Mouse (Mus musculus) cerebellum, postnatal 4 days (tissue): ENCODE measurements around the gene Stag1.

Source experiments
- DNase-seq, 2 experiments: peaks; one replicate each; pipeline ENCODE4 v3.0.0; 2022; ENCODE audit warnings: low spot score in 2 of 2, mixed read lengths in 1 of 2

Stag1 gene

DNA sequence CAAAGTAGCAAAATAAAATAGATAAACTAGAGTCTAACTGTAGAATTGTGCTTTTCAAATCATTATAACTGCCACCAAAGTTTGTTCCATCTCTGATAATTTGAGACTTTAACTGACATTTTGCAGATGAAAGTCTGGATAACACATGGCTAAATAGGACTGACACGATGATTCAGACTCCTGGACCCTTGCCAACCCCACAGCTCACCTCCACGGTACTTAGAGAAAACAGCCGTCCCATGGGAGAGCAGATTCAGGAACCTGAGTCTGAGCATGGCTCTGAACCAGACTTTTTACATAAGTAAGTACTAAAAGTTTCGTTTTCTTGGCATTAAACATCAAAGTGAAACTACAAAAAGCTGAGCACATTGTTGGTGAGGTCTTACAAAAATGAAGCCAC is 353.9 kb downstream of the Stag1 start:
- peak in 1 of 2 experiments; percentile 6 for DNase-seq

DNA sequence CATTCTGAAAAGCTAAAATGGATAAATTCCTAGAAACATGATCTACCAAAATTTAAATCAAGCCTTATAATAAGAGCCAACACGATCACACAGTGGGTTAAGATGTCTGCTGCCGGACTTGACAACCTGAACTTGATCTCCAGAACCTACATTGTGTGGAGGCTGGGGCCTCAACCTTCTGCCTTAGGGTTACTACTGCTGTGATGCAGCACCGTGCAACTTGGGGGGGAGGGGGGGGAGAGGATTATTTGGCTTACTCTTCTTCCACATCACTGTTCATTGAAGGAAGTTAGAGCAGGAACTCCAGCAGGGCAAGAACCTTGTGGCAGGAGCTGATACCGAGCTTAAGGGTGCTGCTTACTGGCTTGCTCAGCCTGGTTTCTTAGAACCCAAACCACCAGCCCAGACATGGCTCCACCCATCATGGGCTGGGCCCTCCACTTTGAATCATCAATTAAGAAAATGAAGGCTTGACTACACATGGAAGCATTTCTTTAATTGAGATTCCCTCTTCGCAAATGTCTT is 365.4 kb downstream of the Stag1 start:
- DNase-seq = no peak

GRCm38 (mm10) chr9:100963428-100963912 is 365.9 kb downstream of the Stag1 start:
- DNase-seq = no peak

GRCm38 (mm10) chr9:100964106-100964505 is 366.5 kb downstream of the Stag1 start:
- no peak for DNase-seq

GRCm38 (mm10) chr9:100969461-100969860 is 371.9 kb downstream of the Stag1 start:
- no peak for DNase-seq

- no peak for DNase-seq
Measured at GRCm38 (mm10) chr9:100978666-100979065, 381.1 kb downstream of the Stag1 start.

GRCm38 (mm10) chr9:100979260-100979659 is 381.7 kb downstream of the Stag1 start:
- no peak for DNase-seq

GRCm38 (mm10) chr9:100982786-100983185 is 385.2 kb downstream of the Stag1 start:
- DNase-seq = no peak

- no peak for DNase-seq
Measured at GRCm38 (mm10) chr9:100984381-100985310, 387.0 kb downstream of the Stag1 start.

DNA sequence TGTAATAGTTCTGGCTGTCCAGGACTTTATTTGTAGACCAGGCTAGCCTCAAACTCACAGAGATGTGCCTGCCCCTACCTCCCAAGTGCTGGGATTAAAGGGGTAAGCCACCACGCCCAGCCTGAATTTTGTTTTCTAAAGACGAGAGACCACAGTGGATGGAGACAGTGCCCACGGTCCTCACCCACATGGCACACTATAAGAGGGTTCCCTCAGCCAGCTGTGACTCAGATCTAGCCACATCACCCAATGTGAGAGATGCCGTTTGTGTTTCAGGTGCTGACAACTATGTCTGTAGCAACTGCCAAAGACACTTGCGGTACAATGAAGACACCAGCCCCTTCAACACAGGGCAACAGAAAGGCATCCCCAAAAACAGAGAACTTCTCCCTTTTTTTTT is 389.4 kb downstream of the Stag1 start:
- DNase-seq = no peak

GRCm38 (mm10) chr9:100987850-100988249 is 390.3 kb downstream of the Stag1 start:
- DNase-seq = no peak

GRCm38 (mm10) chr9:100990609-100991008 is 393.0 kb downstream of the Stag1 start:
- no peak for DNase-seq

- no peak for DNase-seq
Measured at GRCm38 (mm10) chr9:100991321-100991720, 393.7 kb downstream of the Stag1 start.

GRCm38 (mm10) chr9:100992191-100992590 is 394.6 kb downstream of the Stag1 start:
- DNase-seq = no peak

- no peak for DNase-seq
Measured at GRCm38 (mm10) chr9:100993937-100994336, 396.3 kb downstream of the Stag1 start.

- no peak for DNase-seq
Measured at GRCm38 (mm10) chr9:100997138-100997537, 399.5 kb downstream of the Stag1 start.

GRCm38 (mm10) chr9:101002053-101002452 is 404.5 kb downstream of the Stag1 start:
- DNase-seq = peak in 1 of 2 experiments; percentile 18

DNA sequence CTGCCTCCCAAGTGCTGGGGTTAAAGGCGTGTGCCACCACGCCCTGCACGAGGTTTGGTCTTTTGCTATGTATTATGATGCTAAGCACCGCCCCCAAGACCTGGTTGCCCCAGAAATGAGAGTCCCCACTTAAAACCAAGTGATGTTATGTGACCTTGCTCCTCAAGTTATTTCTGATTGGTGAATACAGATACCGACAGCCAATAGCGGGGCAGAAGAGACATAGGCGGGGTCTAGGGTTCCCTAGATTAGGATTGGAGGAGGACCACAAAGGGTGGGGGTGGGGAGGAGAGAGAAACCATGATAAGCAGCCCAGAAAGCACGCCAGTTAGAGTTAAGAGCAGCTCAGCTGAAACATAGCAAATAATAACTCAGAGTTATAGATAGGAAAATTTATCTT is 405.2 kb downstream of the Stag1 start:
- no peak for DNase-seq

GRCm38 (mm10) chr9:101003302-101003701 is 405.7 kb downstream of the Stag1 start:
- DNase-seq = no peak

DNA sequence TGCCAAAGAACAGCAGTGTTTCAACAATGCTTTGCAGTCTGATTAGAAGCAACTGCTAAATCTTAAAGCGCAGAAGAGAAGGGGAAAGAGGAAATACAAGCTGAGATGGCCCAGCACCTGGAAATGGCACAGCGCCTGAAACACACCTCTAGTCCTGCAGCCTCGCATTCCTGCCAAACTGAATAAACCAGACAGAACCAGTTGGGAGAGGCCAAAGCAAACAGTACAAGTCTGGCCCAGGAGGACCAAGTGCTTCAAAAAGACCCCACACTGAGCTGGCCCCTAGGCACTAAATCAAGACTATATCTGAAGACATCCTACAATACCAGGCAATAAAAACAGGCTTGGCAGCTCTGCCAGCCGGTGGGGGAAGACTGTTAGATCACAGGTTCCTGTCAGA is 408.3 kb downstream of the Stag1 start:
- DNase-seq = no peak
